Mouse (Mus musculus) heart, adult 11 months (tissue): Measurements from ENCODE around the gene Fam84a.

Source experiments
- DNase-seq: peaks from one replicate; pipeline ENCODE4 v3.0.0; 2022

The Fam84a gene

GRCm38 (mm10) chr12:14151921-14152320, at the start of gene Fam84a:
Gene Fam84a, minus strand, starts transcription at chr12:14152054.
- peak; percentile 98 for DNase-seq

- no peak for DNase-seq
Observed at GRCm38 (mm10) chr12:14195479-14195878, 43.6 kb upstream of the Fam84a start.

GRCm38 (mm10) chr12:14186689-14187195, 34.9 kb upstream of the Fam84a start:
- no peak for DNase-seq

GRCm38 (mm10) chr12:14165713-14166112, 13.9 kb upstream of the Fam84a start:
- peak; percentile 95 for DNase-seq

- peak; percentile 89 for DNase-seq
Observed at GRCm38 (mm10) chr12:14164936-14165335, 13.1 kb upstream of the Fam84a start.

- DNase-seq = peak; percentile 81
Observed at GRCm38 (mm10) chr12:14152426-14152825, 572 bp upstream of the Fam84a start.

GRCm38 (mm10) chr12:14150936-14151631, 770 bp downstream of the Fam84a start:
- DNase-seq = peak; percentile 85

GRCm38 (mm10) chr12:14150568-14150909, 1.3 kb downstream of the Fam84a start:
- peak; percentile 89 for DNase-seq

- peak; percentile 96 for DNase-seq
Observed at GRCm38 (mm10) chr12:14149843-14150567, 1.8 kb downstream of the Fam84a start.

GRCm38 (mm10) chr12:14149022-14149842, 2.6 kb downstream of the Fam84a start:
- peak; percentile 86 for DNase-seq

- no peak for DNase-seq
Observed at GRCm38 (mm10) chr12:14137046-14137445, 14.8 kb downstream of the Fam84a start.

- DNase-seq = no peak
Observed at GRCm38 (mm10) chr12:14114730-14115129, 37.1 kb downstream of the Fam84a start.

GRCm38 (mm10) chr12:14096944-14097343, 54.9 kb downstream of the Fam84a start:
- no peak for DNase-seq
